Mouse (Mus musculus): ENCODE data around the gene Adamts8.

Adamts8 gene

GRCm38 (mm10) chr9:30942512-30943313, at the start of gene Adamts8:
TSS of gene Adamts8 (plus strand) at chr9:30942562.
- DNase-seq (ENCODE audit: low spot score) = peak; percentile 52

GRCm38 (mm10) chr9:30895618-30896017, 46.7 kb upstream of the Adamts8 start:
- no peak for DNase-seq (ENCODE audit: low spot score)

- DNase-seq (ENCODE audit: low spot score) = peak; percentile 86
Observed at GRCm38 (mm10) chr9:30896752-30897151, 45.6 kb upstream of the Adamts8 start.

DNA sequence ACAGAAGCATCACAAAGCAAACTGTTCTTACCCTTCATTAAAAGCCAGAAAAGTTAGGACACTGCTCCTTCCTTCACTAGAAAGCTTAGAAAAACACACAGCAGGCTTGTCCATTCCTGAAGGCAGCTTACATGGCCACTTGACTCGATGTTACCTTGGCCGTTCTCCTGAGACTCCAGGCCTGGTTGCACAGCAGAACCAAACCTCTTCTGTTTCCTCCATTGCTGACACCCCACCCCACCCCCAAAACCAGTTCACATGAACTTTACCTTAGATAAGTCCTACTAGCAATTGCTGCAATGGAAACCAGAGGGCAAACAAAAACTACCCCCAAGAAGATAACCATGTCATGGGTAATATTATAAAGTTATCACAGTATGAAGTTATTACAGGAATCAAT, 45.2 kb upstream of the Adamts8 start:
- no peak for DNase-seq (ENCODE audit: low spot score)

DNA sequence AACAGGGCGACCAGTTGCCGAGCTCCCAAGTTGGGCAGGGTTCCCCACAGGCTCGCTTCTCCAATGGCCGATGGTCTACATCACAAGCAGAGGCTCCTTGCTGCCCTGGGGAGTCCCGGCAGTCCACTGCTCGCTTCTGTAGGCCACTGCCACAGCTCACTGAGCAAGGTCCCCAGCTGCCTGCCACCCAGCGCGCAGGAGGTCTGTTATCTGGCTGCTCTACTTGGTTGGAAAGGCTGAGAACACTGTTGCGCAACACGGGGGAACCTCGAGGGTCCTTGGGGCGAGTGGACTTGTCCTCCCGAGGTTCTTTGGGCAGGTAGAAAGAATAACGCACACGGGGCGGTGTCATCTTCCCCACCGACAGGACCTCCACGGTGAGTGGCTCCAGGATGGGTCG, 40.2 kb upstream of the Adamts8 start:
- DNase-seq (ENCODE audit: low spot score) = no peak

- DNase-seq (ENCODE audit: low spot score) = no peak
Observed at GRCm38 (mm10) chr9:30902641-30903040, 39.7 kb upstream of the Adamts8 start.

GRCm38 (mm10) chr9:30903266-30903665, 39.1 kb upstream of the Adamts8 start:
- no peak for DNase-seq (ENCODE audit: low spot score)

- DNase-seq (ENCODE audit: low spot score) = no peak
Observed at GRCm38 (mm10) chr9:30905861-30906260, 36.5 kb upstream of the Adamts8 start.

- DNase-seq (ENCODE audit: low spot score) = no peak
Observed at GRCm38 (mm10) chr9:30906426-30906825, 35.9 kb upstream of the Adamts8 start.

- no peak for DNase-seq (ENCODE audit: low spot score)
Observed at GRCm38 (mm10) chr9:30907677-30908295, 34.6 kb upstream of the Adamts8 start.

DNA sequence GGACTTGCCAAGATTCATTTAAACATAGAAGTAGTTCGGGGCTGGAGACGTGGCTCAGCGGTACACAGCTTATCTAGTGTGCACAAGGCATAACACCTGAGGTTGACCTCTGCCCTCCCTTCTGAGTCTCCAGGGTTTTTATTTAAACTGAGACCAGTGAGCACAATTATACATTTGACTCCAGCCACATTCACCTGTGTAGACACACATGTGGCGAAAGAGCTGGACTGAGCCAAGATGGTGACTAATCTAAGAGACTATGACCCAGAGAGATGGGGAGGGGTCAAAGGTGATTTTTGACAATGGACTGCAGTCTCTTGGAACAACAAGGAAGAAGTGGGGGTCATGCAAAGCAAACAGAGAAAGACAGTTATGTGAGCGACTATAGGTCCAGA, 34.1 kb upstream of the Adamts8 start:
- no peak for DNase-seq (ENCODE audit: low spot score)

- DNase-seq (ENCODE audit: low spot score) = no peak
Observed at GRCm38 (mm10) chr9:30908973-30909372, 33.4 kb upstream of the Adamts8 start.

DNA sequence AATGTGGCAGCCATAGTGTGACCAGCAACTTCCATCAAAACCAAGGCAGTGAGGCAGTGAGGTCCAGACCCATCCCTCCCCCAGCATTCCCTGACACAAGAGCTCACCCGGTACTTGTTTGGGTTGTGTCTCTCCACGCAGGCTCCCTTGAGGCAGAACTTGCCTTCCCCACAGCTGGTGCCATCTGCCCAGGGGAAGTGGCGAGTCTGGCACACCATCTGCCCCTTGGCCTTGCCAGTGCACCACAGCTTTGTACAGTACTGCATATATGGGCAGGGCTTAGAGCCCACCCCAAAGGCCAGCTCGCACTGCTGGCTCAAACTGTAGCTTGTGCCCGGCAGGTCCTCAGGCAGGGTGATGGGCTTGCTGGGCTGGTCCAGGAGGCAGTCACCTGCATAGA, 31.9 kb upstream of the Adamts8 start:
- DNase-seq (ENCODE audit: low spot score) = no peak

- no peak for DNase-seq (ENCODE audit: low spot score)
Observed at GRCm38 (mm10) chr9:30912161-30912560, 30.2 kb upstream of the Adamts8 start.

GRCm38 (mm10) chr9:30913429-30913828, 28.9 kb upstream of the Adamts8 start:
- DNase-seq (ENCODE audit: low spot score) = no peak

GRCm38 (mm10) chr9:30914241-30914640, 28.1 kb upstream of the Adamts8 start:
- DNase-seq (ENCODE audit: low spot score) = no peak

- DNase-seq (ENCODE audit: low spot score) = no peak
Observed at GRCm38 (mm10) chr9:30916266-30916968, 25.9 kb upstream of the Adamts8 start.

- DNase-seq (ENCODE audit: low spot score) = no peak
Observed at GRCm38 (mm10) chr9:30918466-30919356, 23.7 kb upstream of the Adamts8 start.

GRCm38 (mm10) chr9:30919686-30920085, 22.7 kb upstream of the Adamts8 start:
- peak; percentile 32 for DNase-seq (ENCODE audit: low spot score)

DNA sequence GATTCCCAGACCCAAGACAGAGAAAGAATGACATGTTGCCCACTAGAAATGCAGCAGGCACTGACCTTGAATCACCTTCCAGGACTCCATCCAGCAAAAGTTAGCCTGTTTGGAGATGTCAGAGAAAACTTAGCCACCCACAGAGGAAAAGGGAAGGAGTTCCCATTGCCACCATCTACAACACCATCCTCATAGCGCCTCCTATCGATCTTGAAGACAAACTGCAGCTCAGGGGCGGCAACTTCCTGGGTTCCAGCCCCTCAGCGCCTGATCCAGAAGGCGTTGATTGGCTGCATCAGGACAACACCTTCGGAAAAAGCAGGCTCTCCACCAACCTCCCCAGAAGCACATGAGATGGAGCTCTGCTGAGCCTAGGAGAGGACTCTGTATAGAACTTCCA, 21.6 kb upstream of the Adamts8 start:
- peak; percentile 26 for DNase-seq (ENCODE audit: low spot score)

- peak; percentile 12 for DNase-seq (ENCODE audit: low spot score)
Observed at GRCm38 (mm10) chr9:30921261-30922103, 20.9 kb upstream of the Adamts8 start.

All from ovary, postnatal 36 days (tissue).